Mouse (Mus musculus) stomach, embryonic 16.5 days (tissue): ENCODE measurements at regions not wholly inside any gene's neighbourhood (a gene's known extent, or its start where the extent isn't known, plus 50 kb on each side); places are given as distances from the start of the nearest gene placed in this dataset.

Experiments
- ATAC-seq: fragments of 200-750 bp; cut with Nextera tagmentation; 2 replicates; pipeline ENCODE4 v1.8.0; 2017; ENCODE audit warnings: moderate number of reproducible peaks, moderate TSS enrichment; ENCODE audit not compliant: insufficient read depth, low FRiP score
- H3K27ac ChIP-seq: fragments of 300-500 bp; sonication (generic); 2 replicates; pipeline ENCODE4 v1.5.1; 2014; ENCODE audit warnings: low read length
- H3K27me3 ChIP-seq: fragments of 300-500 bp; sonication (generic); 2 replicates; pipeline ENCODE4 v1.6.1; 2014; ENCODE audit warnings: low read length, control low read depth, mixed read lengths; ENCODE audit not compliant: control insufficient read depth, insufficient read depth
- H3K36me3 ChIP-seq: fragments of 300-500 bp; sonication (generic); 2 replicates; pipeline ENCODE4 v1.6.1; 2014; ENCODE audit warnings: low read length; ENCODE audit not compliant: control insufficient read depth, insufficient read depth
- H3K4me1 ChIP-seq: fragments of 300-500 bp; sonication (generic); 2 replicates; pipeline ENCODE4 v1.6.1; 2014; ENCODE audit warnings: low read length, control low read depth, mixed read lengths; ENCODE audit not compliant: control insufficient read depth, insufficient read depth
- H3K4me2 ChIP-seq: fragments of 300-500 bp; sonication (generic); 2 replicates; pipeline ENCODE4 v1.6.1; 2014; ENCODE audit warnings: low read depth, low read length, mixed read lengths
- H3K4me3 ChIP-seq: fragments of 300-500 bp; sonication (generic); replicated peaks from 2 replicates; pipeline ENCODE4 v1.5.1; 2014; ENCODE audit warnings: mild to moderate bottlenecking, low read length
- H3K9ac ChIP-seq: fragments of 300-500 bp; sonication (generic); 2 replicates; pipeline ENCODE4 v1.6.1; 2014; ENCODE audit warnings: low read length
- H3K9me3 ChIP-seq: fragments of 300-500 bp; sonication (generic); replicated peaks from 2 replicates; pipeline ENCODE4 v1.6.1; 2016; ENCODE audit warnings: low read length, control low read depth; ENCODE audit not compliant: control insufficient read depth
- WGBS: fragments of 180-500 bp; shearing (Covaris S2); extraction: QIAGEN DNeasy Blood & Tissue Kit; methylation state at CpG from one replicate; pipeline ENCODE4 v1.1.7; 2014; 5-methylcytosine and 5-hydroxymethylcytosine counted together

GRCm38 (mm10) chr9:61537316-61538189 lies 165.4 kb downstream of the Tle3 start:
- no peak overlapping the region for H3K4me3 ChIP-seq
- H3K9ac ChIP-seq, result no peak overlapping the region; the same call in 1 of the 2 replicates
- no peak overlapping the region for H3K27ac ChIP-seq
- H3K27me3 ChIP-seq, result no peaks in the 10 kb centered on the region
- H3K9me3 ChIP-seq, result no peaks in the 10 kb centered on the region
- 0 out of 2 replicates have a peak, but pooled peaks cover 3% of the 10 kb centered on the region for H3K4me1 ChIP-seq
- H3K4me2 ChIP-seq, result no peak overlapping the region
- no peak for ATAC-seq
- 19% methylated on average over 19 of the region's 22 CpGs for WGBS
- H3K36me3 ChIP-seq, result no peaks in the 10 kb centered on the region

DNA sequence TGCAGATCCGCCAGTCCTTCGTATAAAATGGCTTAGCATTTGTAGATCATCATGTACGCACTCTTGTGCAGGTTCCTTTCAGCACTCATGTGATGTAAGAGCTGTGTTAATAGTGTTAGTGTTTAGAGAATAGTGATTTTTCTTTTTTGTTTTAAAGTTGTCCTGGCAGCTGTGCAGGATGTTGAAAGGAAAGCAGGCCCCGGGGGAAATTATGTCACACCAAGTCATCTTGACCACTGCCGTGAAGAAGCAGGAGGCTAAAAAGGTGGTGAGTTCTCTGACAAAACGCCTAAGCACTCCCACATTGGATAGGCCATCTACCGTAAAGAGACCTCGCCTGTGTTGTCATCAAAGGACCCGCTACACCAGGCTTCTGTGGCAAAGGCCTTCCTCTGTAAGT lies 161.1 kb downstream of the Tle3 start:
- ATAC-seq, result no peak
- Histone ChIP-seq H3K4me1 (0 out of 2 replicates have a peak, but pooled peaks cover 3% of the 10 kb centered on the region), H3K27ac (no peak overlapping the region), H3K27me3 (no peaks in the 10 kb centered on the region), H3K9ac (no peak overlapping the region), H3K4me3 (no peak overlapping the region), H3K9me3 (no peaks in the 10 kb centered on the region), H3K36me3 (no peaks in the 10 kb centered on the region), H3K4me2 (no peak overlapping the region)
- 66% methylated on average over 9 of the region's 9 CpGs for WGBS

DNA sequence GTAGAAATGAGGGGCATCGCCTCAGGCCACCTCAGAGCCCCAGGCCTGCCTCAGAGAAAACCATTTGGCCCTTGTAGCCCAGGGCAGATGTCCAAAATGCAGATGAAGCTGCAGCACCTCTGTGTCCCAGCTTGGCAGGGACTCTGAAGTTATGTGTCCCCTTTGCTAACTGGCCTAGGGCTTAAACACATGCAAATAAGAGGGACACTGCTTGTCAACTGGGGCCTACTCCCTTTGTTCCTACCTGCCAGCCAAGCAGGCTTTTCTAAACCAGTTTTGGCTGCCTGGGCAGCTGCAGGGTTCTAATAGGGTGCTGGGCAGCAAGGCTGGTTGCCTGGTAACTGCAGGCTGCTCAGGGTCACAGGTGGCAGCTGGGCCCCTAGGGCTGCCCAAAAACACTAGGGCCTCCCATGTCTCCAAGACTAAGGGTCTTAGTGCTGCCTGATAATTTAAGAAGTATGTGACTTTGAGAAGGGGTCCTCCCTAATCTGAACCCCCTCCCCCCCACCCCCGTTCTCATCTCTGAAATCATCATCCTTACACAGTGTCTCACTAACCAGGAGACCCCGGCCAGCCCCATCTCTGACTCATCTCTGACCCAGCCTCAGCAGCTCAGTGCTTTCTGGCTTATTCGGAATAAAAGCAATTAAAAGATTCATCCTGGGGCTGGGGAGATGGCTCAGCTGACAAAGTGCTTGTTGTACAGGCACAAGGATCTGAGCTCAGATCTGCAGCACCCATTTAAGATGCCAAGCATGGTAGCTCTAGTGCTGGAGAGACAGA lies 158.3 kb downstream of the Tle3 start:
- ATAC-seq, result no peak
- no peak overlapping the region for H3K27ac ChIP-seq
- H3K9ac ChIP-seq, result no peak overlapping the region
- H3K27me3 ChIP-seq, result no peaks in the 10 kb centered on the region
- H3K4me3 ChIP-seq, result no peak overlapping the region
- H3K9me3 ChIP-seq, result no peaks in the 10 kb centered on the region
- H3K4me1 ChIP-seq, result no peaks in the 10 kb centered on the region
- 56% methylated on average over 4 of the region's 4 CpGs for WGBS
- no peak overlapping the region for H3K4me2 ChIP-seq
- H3K36me3 ChIP-seq, result no peaks in the 10 kb centered on the region

GRCm38 (mm10) chr9:61528286-61528865 lies 156.2 kb downstream of the Tle3 start:
- H3K36me3 ChIP-seq, result no peaks in the 10 kb centered on the region
- ATAC-seq, result no peak
- WGBS, result 65% methylated on average over 12 of the region's 12 CpGs

DNA sequence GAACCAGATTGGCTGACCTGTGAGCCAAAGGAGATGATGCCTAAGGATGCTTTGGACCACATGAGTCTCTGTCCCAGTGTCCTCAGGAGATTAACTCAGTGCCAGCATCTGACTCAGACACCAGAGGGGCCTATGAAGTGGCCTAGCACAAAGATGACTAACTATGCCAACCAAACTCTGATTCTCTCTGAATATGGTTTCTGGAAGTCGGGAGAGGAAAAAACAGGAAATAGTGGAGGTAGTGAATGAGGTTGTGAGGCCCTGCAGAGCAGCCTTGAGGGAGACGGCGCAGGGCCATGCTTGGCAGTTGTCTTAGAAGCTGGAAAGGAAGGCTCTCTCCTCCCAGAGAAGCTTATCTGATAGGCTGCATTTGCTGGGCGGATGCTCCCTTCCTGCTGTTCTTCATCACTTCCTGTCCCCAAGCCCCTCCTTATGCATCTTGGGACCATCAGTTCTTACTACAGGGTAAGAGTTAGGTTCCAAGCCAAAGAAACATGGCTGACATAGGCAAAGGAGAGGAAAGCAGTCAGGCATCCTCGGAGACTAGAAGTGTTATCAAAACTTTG lies 155.4 kb downstream of the Tle3 start:
- H3K9ac ChIP-seq, result no peak overlapping the region
- H3K36me3 ChIP-seq, result no peaks in the 10 kb centered on the region
- H3K27ac ChIP-seq, result no peak overlapping the region
- H3K27me3 ChIP-seq, result no peaks in the 10 kb centered on the region
- ATAC-seq, result no peak
- no peak overlapping the region for H3K4me3 ChIP-seq
- 76% methylated on average over 5 of the region's 5 CpGs for WGBS
- H3K4me1 ChIP-seq, result no peaks in the 10 kb centered on the region
- H3K4me2 ChIP-seq, result no peak overlapping the region
- 0 out of 2 replicates have a peak, but pooled peaks cover 4% of the 10 kb centered on the region for H3K9me3 ChIP-seq

More at GRCm38 (mm10) chr9:61528286-61528865, 156.2 kb downstream of the Tle3 start:
- Histone ChIP-seq H3K4me3 (no peak overlapping the region), H3K9ac (no peak overlapping the region), H3K9me3 (no peaks in the 10 kb centered on the region), H3K4me1 (no peaks in the 10 kb centered on the region), H3K27me3 (no peaks in the 10 kb centered on the region), H3K4me2 (no peak overlapping the region), H3K27ac (no peak overlapping the region)

GRCm38 (mm10) chr9:61520136-61520535 lies 148.0 kb downstream of the Tle3 start:
- Histone ChIP-seq H3K4me2 (no peak overlapping the region), H3K9me3 (0 out of 2 replicates have a peak, but pooled peaks cover 5% of the 10 kb centered on the region), H3K27me3 (no peaks in the 10 kb centered on the region), H3K4me3 (no peak overlapping the region), H3K4me1 (no peaks in the 10 kb centered on the region), H3K36me3 (no peaks in the 10 kb centered on the region), H3K9ac (no peak overlapping the region), H3K27ac (no peak overlapping the region)
- no peak for ATAC-seq
- WGBS, result 81% methylated on average over 5 of the region's 5 CpGs

- Histone ChIP-seq H3K4me3 (no peak overlapping the region), H3K27me3 (no peaks in the 10 kb centered on the region)
These were observed 145.7 kb downstream of the Tle3 start for GRCm38 (mm10) chr9:61517906-61518305.

DNA sequence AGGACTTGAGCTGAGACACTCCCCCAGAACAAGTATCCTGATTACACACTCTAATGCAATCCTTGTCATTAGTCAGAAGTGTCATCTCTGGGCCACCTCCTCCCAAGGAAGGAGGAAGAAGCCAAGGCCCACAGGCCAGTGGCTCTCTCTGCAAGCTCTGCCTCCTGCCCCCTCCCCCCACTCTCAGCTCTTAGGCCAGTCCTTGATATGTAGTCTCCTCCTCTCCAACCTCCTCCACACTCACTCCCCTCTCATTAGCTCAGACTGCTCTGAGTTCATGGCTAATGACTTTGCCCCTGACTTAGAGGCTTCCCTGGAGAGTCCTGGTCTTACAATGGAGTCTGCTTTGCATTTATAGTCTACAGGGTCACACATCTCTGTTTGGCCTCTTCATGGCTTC lies 139.3 kb downstream of the Tle3 start:
- no peaks in the 10 kb centered on the region for H3K9me3 ChIP-seq
- H3K27ac ChIP-seq, result no peak overlapping the region
- no peaks in the 10 kb centered on the region for H3K36me3 ChIP-seq
- peaks cover 10% of the 10 kb centered on the region for H3K27me3 ChIP-seq
- no peak overlapping the region for H3K4me3 ChIP-seq
- H3K4me1 ChIP-seq, result no peaks in the 10 kb centered on the region
- no peak overlapping the region for H3K9ac ChIP-seq
- ATAC-seq, result no peak
- no peak overlapping the region for H3K4me2 ChIP-seq

More at GRCm38 (mm10) chr9:61517906-61518305, 145.7 kb downstream of the Tle3 start:
- no peaks in the 10 kb centered on the region for H3K4me1 ChIP-seq
- no peak overlapping the region for H3K4me2 ChIP-seq
- H3K36me3 ChIP-seq, result no peaks in the 10 kb centered on the region
- 80% methylated on average over 7 of the region's 7 CpGs for WGBS
- no peak overlapping the region for H3K27ac ChIP-seq
- ATAC-seq, result no peak
- H3K9ac ChIP-seq, result no peak overlapping the region
- 0 out of 2 replicates have a peak, but pooled peaks cover 4% of the 10 kb centered on the region for H3K9me3 ChIP-seq
